Mouse (Mus musculus) ES-Bruce4 (cell line): ENCODE data around the gene Sept5. TPM values are rescaled to one million over a fixed set of nuclear protein-coding genes. Genes with fewer than 3 reads are reported as not detected.

Experiments used
- H3K27ac ChIP-seq: 2 replicates; pipeline ENCODE4 v1.5.1; 2012; ENCODE audit warnings: low read length, inconsistent platforms; ENCODE audit not compliant: insufficient read depth
- H3K27me3 ChIP-seq: 2 replicates; pipeline ENCODE4 v1.6.1; 2012; ENCODE audit warnings: mild to moderate bottlenecking, low read length, inconsistent platforms; ENCODE audit not compliant: control insufficient read depth, poor library complexity, insufficient read depth, severe bottlenecking
- H3K36me3 ChIP-seq: 2 replicates; pipeline ENCODE4 v1.6.1; 2012; ENCODE audit warnings: inconsistent platforms, mild to moderate bottlenecking, low read length, moderate library complexity; ENCODE audit not compliant: control insufficient read depth, poor library complexity, insufficient read depth, severe bottlenecking
- H3K4me1 ChIP-seq: one replicate; pipeline ENCODE4 v1.8.1; 2011; ENCODE audit warnings: low read length; ENCODE audit not compliant: control insufficient read depth, insufficient read depth
- H3K4me3 ChIP-seq: 2 replicates; pipeline ENCODE4 v1.5.1; 2011; ENCODE audit warnings: low read depth, mild to moderate bottlenecking, low read length
- H3K9ac ChIP-seq: 2 replicates; pipeline ENCODE4 v1.6.1; 2012; ENCODE audit warnings: low read depth, mild to moderate bottlenecking, inconsistent platforms; ENCODE audit not compliant: poor library complexity, severe bottlenecking
- H3K9me3 ChIP-seq: replicated peaks from 2 replicates; pipeline ENCODE4 v1.6.1; 2012; ENCODE audit warnings: mild to moderate bottlenecking, low read length, inconsistent platforms; ENCODE audit not compliant: control insufficient read depth, poor library complexity, insufficient read depth, severe bottlenecking
- CTCF ChIP-seq: IDR thresholded peaks from one replicate; pipeline ENCODE4 v1.8.1; 2011; ENCODE audit warnings: low read depth, low read length
- EP300 ChIP-seq: IDR thresholded peaks from 2 replicates; pipeline ENCODE4 v1.6.1; 2011; ENCODE audit warnings: low read depth, low read length; ENCODE audit not compliant: insufficient read depth
- POLR2A ChIP-seq: IDR thresholded peaks from one replicate; pipeline ENCODE4 v1.8.1; 2011; ENCODE audit warnings: low read length; ENCODE audit not compliant: insufficient read depth
- polyA plus RNA-seq: library from polyadenylated mRNA; stranded (reverse); fragments of >200 nt; gene quantifications from 2 replicates; pipeline ENCODE4 v1.2.4, GENCODE M21; 2011; ENCODE audit warnings: low read depth; ENCODE audit not compliant: missing spikeins, insufficient read depth, insufficient read length

The Sept5 gene
- polyA plus RNA-seq, 1 experiment, result 1.8 TPM

DNA sequence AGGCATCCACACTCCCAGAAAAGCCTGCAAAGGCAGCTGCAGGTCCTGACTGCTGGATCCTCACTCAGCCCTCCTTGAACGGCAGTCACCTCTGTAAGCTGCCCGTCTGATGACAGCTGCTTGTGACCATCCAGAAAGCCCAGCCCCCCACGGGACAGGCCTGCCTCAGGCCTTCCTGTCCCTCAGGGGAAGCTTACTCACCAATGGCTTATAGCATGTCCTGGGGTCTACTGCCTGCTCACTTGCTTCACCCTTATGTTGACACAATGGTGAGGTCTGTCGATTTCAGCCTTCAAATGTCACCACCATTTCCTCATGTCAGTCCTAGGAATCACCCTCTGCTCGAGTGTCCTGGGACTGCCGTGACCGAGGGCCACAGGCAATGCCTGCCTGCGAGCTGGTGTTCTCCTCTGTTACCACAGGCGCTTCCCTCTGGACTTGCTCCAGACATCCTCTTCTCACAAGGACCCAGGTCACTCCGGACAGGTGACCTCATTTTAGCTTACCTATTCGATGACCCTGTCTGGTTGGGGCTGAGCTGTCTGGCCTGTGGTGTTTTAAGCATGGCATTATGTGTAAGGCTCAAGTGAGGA is 13.7 kb upstream of the Sept5 start:
- no peaks in the 10 kb centered on the region for H3K9me3 ChIP-seq
- H3K4me3 ChIP-seq, result no peak overlapping the region
- H3K9ac ChIP-seq, result no peak overlapping the region
- no peak for TF ChIP-seq POLR2A
- TF ChIP-seq EP300, result no peak
- TF ChIP-seq CTCF, result no peak
- H3K27me3 ChIP-seq, result no peaks in the 10 kb centered on the region
- H3K27ac ChIP-seq, result no peak overlapping the region
- peaks cover 2% of the 10 kb centered on the region for H3K4me1 ChIP-seq
- H3K36me3 ChIP-seq, result no peaks in the 10 kb centered on the region

DNA sequence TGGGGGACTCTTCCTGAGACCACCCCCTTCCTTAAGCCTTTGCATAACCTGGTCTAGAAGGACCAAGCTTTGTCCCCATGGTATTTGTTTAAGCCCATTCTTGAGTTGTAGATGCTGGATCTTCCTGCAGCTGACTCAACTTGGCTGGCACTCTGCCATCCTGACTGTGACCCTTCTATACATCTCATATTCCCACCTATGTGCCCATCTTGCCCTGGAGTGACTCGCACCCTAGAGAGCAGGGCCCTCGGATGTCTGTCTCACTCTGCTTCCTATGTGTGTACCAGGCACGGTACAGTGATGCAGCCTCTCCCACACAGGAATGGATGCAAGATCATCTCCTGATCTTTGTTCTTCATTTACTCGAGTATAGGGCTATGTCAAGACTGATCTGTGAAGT is 13.1 kb upstream of the Sept5 start:
- H3K27ac ChIP-seq, result no peak overlapping the region
- no peaks in the 10 kb centered on the region for H3K36me3 ChIP-seq
- no peak overlapping the region for H3K4me3 ChIP-seq
- no peaks in the 10 kb centered on the region for H3K9me3 ChIP-seq
- H3K4me1 ChIP-seq, result peaks cover 2% of the 10 kb centered on the region
- no peak for TF ChIP-seq CTCF
- TF ChIP-seq POLR2A, result no peak
- no peak for TF ChIP-seq EP300
- no peak overlapping the region for H3K9ac ChIP-seq
- H3K27me3 ChIP-seq, result no peaks in the 10 kb centered on the region

DNA sequence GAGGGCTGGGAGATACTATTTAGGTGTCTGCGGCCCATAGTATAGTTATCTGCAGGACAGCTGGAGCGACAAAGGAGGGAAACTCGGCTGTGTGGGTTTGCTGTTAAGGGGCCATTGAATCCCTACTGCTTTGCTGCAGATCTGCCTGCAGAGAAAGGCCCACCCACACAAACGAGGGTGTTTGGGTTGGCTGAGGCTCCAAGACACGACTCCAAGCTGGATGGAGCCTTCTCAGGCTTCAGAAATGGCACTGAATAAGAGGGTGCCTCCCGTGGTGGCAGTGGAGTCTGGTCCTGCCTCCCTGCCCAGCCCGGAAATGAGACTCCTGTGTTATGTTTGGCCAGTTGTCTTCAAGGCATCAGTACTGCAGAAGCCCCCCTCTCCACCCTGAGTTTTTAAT is 12.5 kb upstream of the Sept5 start:
- Histone ChIP-seq H3K27ac (no peak overlapping the region), H3K4me3 (no peak overlapping the region), H3K4me1 (peaks cover 2% of the 10 kb centered on the region), H3K9ac (no peak overlapping the region), H3K27me3 (no peaks in the 10 kb centered on the region), H3K9me3 (no peaks in the 10 kb centered on the region), H3K36me3 (no peaks in the 10 kb centered on the region)
- TF ChIP-seq CTCF, result no peak
- no peak for TF ChIP-seq POLR2A
- no peak for TF ChIP-seq EP300

DNA sequence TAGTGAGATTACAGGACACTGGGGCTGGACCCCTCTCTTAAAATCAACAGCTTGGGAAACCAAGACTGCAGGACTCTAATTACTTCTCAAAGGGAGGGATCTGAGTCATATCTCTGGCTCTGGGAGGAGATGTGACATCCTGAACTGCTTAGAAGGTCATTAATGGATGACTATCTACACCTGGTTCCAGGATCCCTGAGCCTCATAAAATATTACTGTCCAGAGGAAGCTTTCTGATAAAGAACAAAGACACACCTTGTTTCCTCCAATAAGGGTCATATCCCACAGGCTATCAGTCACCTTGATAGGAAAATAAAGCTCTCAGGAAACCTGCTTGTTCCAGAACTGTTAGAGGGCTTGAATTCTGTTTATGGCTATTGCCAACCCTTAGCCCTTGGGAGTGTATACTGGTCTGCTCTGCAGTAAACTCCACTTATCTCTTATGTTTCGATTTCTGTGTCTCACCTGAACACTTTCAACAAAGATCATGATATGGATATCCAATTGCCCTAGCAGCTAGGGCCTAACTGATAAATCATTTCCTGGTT is 9.7 kb upstream of the Sept5 start:
- no peak overlapping the region for H3K27ac ChIP-seq
- peaks cover 3% of the 10 kb centered on the region for H3K4me1 ChIP-seq
- H3K4me3 ChIP-seq, result no peak overlapping the region
- no peaks in the 10 kb centered on the region for H3K9me3 ChIP-seq
- H3K36me3 ChIP-seq, result no peaks in the 10 kb centered on the region
- no peaks in the 10 kb centered on the region for H3K27me3 ChIP-seq
- no peak for TF ChIP-seq EP300
- no peak for TF ChIP-seq CTCF
- no peak for TF ChIP-seq POLR2A
- no peak overlapping the region for H3K9ac ChIP-seq

DNA sequence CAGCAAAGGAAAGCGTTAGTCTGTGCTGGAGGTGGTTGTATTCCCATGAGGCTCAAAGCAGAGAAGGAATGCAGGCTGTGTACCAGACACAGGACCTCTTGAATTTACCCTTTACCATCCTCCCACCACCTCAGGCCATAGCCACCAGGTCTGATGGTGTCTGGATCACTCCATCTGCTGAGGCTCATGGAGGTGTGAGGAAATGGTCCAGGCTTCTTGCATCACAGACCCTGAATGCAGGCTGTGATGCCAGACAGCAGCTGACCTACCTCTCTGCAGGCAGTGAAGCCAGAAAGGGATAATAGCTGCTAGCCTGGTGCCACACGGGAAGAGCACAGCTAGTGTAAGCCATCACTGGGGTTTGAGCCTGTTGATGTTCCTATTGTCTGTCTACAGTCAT is 8.6 kb upstream of the Sept5 start:
- Histone ChIP-seq H3K27ac (no peak overlapping the region), H3K36me3 (no peaks in the 10 kb centered on the region), H3K4me3 (no peak overlapping the region), H3K27me3 (no peaks in the 10 kb centered on the region), H3K9me3 (no peaks in the 10 kb centered on the region), H3K9ac (no peak overlapping the region), H3K4me1 (peaks cover 3% of the 10 kb centered on the region)
- no peak for TF ChIP-seq EP300
- TF ChIP-seq POLR2A, result no peak
- no peak for TF ChIP-seq CTCF

GRCm38 (mm10) chr16:18636804-18637203 is 7.0 kb upstream of the Sept5 start:
- H3K27me3 ChIP-seq, result no peaks in the 10 kb centered on the region
- no peak overlapping the region for H3K4me3 ChIP-seq
- H3K4me1 ChIP-seq, result peaks cover 3% of the 10 kb centered on the region
- H3K36me3 ChIP-seq, result no peaks in the 10 kb centered on the region
- no peak overlapping the region for H3K27ac ChIP-seq
- H3K9me3 ChIP-seq, result no peaks in the 10 kb centered on the region
- H3K9ac ChIP-seq, result no peak overlapping the region
- no peak for TF ChIP-seq POLR2A
- no peak for TF ChIP-seq CTCF
- no peak for TF ChIP-seq EP300
